Mouse (Mus musculus) ES-Bruce4 (cell line): ENCODE results near the gene Il10ra.

Source experiments
- CTCF ChIP-seq: IDR thresholded peaks from one replicate; pipeline ENCODE4 v1.8.1; 2011; ENCODE audit warnings: low read depth, low read length
- EP300 ChIP-seq: IDR thresholded peaks from 2 replicates; pipeline ENCODE4 v1.6.1; 2011; ENCODE audit warnings: low read depth, low read length; ENCODE audit not compliant: insufficient read depth
- POLR2A ChIP-seq: IDR thresholded peaks from one replicate; pipeline ENCODE4 v1.8.1; 2011; ENCODE audit warnings: low read length; ENCODE audit not compliant: insufficient read depth

DNA sequence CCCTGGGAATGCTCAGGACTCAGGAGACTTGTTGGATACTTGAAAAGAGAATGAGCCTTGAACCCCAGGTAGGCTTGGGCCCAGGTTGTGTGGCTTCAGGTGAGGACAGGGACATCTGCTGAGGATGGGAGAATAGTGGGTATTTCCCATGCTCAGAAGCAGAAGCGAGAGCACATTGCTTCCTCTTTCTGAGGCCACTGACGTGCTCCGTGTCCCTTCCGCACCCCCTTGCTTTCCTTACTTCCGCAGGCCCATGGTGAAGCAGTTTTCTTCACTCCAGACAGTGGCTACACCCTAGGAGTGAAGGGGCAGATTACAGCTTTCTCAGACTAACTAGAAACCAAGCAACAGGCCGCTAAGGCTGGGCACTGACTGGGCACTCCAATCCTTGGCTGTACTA, 22.9 kb downstream of the Il10ra start:
- TF ChIP-seq POLR2A (no peak), CTCF (no peak), EP300 (no peak)
